Mouse (Mus musculus): ENCODE data around the gene Ppp1r7. TPM values are rescaled to one million over a fixed set of nuclear protein-coding genes. Genes with fewer than 3 reads are reported as not detected.
A peak's percentile ranks its signal among the peaks of the same experiment; 100 is the strongest.

Gene Ppp1r7
- polyA plus RNA-seq, 1 experiment, result 17.9 TPM

DNA sequence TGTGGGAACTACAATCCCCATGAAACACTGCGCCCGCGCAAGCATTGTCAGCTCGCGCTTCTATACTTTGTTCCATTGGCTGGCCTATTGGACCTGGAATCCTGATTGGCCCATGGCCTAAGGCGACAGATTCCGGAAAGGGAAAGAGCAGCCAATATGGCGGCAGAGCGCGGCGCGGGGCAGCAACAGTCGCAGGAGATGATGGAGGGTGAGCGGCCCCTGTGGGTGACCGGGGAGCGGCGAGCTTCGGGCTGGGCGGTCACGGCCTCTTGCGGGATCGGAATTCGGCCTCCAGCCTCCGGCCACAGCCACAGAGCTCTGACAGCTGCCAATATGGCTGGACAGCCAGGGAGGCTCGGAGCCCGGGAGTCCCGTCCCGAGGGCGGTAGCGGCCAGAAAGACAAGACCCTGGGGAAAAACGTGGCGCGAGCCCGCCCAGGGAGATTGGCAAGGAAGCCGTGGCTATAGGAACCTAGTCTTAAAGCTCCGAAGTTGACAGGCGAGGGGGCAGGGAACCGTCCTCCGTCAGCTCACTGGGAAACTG lies 922 bp downstream of the Ppp1r7 start:
- Histone ChIP-seq H3K27ac (ENCODE audit: control insufficient read depth, insufficient read depth, low read depth, low read length, poor library complexity) (peak overlapping the region; percentile 54), H3K4me3 (replicated peaks; ENCODE audit: control insufficient read depth, low read depth, low read length) (peak overlapping the region; percentile 91), H3K4me1 (ENCODE audit: control insufficient read depth, insufficient read depth, low read length) (no peaks in the 10 kb centered on the region)
- WGBS, result under 1% methylated on average over 39 of the region's 39 CpGs
- TF ChIP-seq CTCF (IDR thresholded peaks at IDR 0.05; ENCODE audit: control insufficient read depth, insufficient read depth, low read length) (peak; percentile 31; the same call in 1 of the 2 replicates), POLR2A (IDR thresholded peaks at IDR 0.05; ENCODE audit: borderline replicate concordance, control insufficient read depth, low read depth, low read length) (peak; percentile 92; the same call in 1 of the 2 replicates)

DNA sequence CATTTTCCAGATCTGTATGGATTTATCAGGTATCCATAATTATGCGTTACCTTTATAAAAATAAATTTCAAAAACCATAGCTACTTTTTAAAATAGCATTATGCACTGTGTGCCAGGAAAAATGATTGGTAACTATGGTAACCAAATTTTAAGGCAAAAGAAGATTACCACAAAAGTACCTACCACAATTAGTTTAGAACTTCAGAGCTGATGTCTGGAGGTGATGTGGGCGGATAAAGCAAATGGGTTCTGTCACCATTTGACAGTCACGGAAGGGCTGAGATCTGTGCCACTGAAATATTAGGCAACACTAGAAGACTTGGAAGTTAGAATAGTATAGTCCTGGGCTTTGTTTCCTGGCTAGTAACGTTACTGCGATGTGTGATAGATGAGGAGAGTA lies 4.5 kb downstream of the Ppp1r7 start:
- H3K4me1 ChIP-seq (ENCODE audit: control insufficient read depth, insufficient read depth, low read length), result no peaks in the 10 kb centered on the region
- TF ChIP-seq POLR2A (IDR thresholded peaks at IDR 0.05; ENCODE audit: borderline replicate concordance, control insufficient read depth, low read depth, low read length) (no peak), CTCF (IDR thresholded peaks at IDR 0.05; ENCODE audit: control insufficient read depth, insufficient read depth, low read length) (no peak)
- no peak overlapping the region for H3K4me3 ChIP-seq (replicated peaks; ENCODE audit: control insufficient read depth, low read depth, low read length)
- WGBS, result 89% methylated on average over 5 of the region's 5 CpGs
- H3K27ac ChIP-seq (ENCODE audit: control insufficient read depth, insufficient read depth, low read depth, low read length, poor library complexity), result no peak overlapping the region

DNA sequence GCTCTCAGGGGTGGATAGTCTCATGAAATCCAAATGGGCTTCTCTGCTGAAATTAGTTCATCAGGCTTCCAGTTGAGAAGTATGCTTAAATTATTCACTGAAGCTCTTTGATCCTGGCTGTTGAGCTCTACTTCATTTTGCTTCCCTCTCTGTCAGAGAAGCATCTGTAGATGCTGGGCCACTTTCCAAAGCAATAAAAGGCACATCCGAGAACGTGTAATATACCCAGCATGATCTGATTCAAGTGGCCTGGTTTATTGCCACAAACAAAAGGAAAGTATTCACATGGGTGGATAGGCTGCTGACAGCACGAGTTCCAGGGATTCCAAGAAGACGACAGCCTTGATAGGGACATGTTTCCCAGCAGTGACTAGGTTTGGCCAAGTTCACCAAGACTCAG lies 7.0 kb downstream of the Ppp1r7 start:
- TF ChIP-seq POLR2A (IDR thresholded peaks at IDR 0.05; ENCODE audit: borderline replicate concordance, control insufficient read depth, low read depth, low read length), result no peak
- TF ChIP-seq CTCF (IDR thresholded peaks at IDR 0.05; ENCODE audit: control insufficient read depth, insufficient read depth, low read length), result no peak
- WGBS, result 84% methylated on average over 4 of the region's 4 CpGs
- H3K4me1 ChIP-seq (ENCODE audit: control insufficient read depth, insufficient read depth, low read length), result no peaks in the 10 kb centered on the region

DNA sequence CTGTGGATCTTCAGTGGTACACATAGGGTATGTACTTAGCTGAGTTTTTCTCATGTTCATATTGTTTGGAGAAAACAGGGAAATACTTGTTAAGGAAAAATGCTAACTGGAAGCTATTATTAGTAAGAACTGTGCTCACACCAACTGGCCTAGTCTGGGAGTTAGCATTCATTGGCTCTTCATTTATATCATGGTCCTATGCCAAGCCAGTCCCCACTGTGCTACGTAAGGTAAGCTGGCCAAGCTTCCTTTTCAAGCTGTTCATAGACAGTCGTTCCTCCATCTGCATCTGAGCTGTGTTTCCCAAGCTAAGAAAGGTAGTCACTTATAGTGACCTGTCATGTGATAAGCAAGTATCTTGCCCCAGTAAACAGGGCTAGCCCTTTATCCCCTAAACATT lies 10.1 kb downstream of the Ppp1r7 start:
- WGBS, result 89% methylated on average over 2 of the region's 2 CpGs
- no peak overlapping the region for H3K27ac ChIP-seq (ENCODE audit: control insufficient read depth, insufficient read depth, low read depth, low read length, poor library complexity)
- H3K4me1 ChIP-seq (ENCODE audit: control insufficient read depth, insufficient read depth, low read length), result no peaks in the 10 kb centered on the region
- TF ChIP-seq POLR2A (IDR thresholded peaks at IDR 0.05; ENCODE audit: borderline replicate concordance, control insufficient read depth, low read depth, low read length) (no peak), CTCF (IDR thresholded peaks at IDR 0.05; ENCODE audit: control insufficient read depth, insufficient read depth, low read length) (no peak)
- H3K4me3 ChIP-seq (replicated peaks; ENCODE audit: control insufficient read depth, low read depth, low read length), result no peak overlapping the region

More for the DNA sequence above, 7.0 kb downstream of the Ppp1r7 start:
- no peak overlapping the region for H3K27ac ChIP-seq (ENCODE audit: control insufficient read depth, insufficient read depth, low read depth, low read length, poor library complexity)
- H3K4me3 ChIP-seq (replicated peaks; ENCODE audit: control insufficient read depth, low read depth, low read length), result no peak overlapping the region

DNA sequence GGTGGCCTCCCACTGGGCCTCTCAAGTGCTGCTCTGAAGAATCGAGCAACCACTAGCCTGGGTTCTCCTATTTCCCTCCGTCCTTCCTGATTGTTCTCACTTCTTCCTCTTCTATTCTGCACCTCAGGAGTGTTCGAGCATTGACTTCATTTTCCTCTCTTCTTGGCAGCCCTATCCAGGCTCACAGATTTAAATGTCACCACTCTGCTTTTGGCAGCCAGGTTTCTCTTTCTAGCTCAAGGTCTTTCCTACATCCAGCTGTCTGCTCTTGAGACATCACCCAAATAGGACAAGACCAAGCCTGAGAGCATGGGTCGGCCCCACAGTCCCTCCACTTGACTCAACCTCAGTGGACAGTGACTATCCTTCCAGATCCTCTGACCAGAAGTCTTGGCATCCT lies 20.0 kb downstream of the Ppp1r7 start:
- Histone ChIP-seq H3K27ac (ENCODE audit: control insufficient read depth, insufficient read depth, low read depth, low read length, poor library complexity) (no peak overlapping the region), H3K4me1 (ENCODE audit: control insufficient read depth, insufficient read depth, low read length) (no peaks in the 10 kb centered on the region), H3K4me3 (replicated peaks; ENCODE audit: control insufficient read depth, low read depth, low read length) (no peak overlapping the region)
- WGBS, result 74% methylated on average over 4 of the region's 4 CpGs
- TF ChIP-seq CTCF (IDR thresholded peaks at IDR 0.05; ENCODE audit: control insufficient read depth, insufficient read depth, low read length), result no peak
- TF ChIP-seq POLR2A (IDR thresholded peaks at IDR 0.05; ENCODE audit: borderline replicate concordance, control insufficient read depth, low read depth, low read length), result no peak

DNA sequence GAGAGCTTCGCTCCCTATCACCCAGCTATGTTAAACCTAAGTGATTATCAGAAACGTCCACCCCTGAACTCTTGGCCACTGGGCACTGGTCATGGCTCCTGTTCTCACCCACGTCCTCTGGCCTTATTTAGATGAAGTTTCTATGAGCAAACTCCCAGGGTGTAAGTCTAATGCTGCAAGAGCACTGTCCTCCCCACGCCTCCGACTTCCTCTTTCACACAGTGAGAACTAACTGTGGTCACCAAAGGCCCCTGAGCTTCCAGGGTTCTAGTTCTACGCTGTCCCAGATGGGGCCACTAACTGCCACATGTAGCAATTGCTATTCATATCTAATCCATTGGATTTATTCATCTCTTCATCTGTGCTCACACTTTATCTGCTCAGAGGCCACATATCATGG lies 23.0 kb downstream of the Ppp1r7 start:
- no peaks in the 10 kb centered on the region for H3K4me1 ChIP-seq (ENCODE audit: control insufficient read depth, insufficient read depth, low read length)
- H3K4me3 ChIP-seq (replicated peaks; ENCODE audit: control insufficient read depth, low read depth, low read length), result no peak overlapping the region
- WGBS, result 51% methylated on average over 6 of the region's 6 CpGs
- no peak overlapping the region for H3K27ac ChIP-seq (ENCODE audit: control insufficient read depth, insufficient read depth, low read depth, low read length, poor library complexity)
- no peak for TF ChIP-seq POLR2A (IDR thresholded peaks at IDR 0.05; ENCODE audit: borderline replicate concordance, control insufficient read depth, low read depth, low read length)
- no peak for TF ChIP-seq CTCF (IDR thresholded peaks at IDR 0.05; ENCODE audit: control insufficient read depth, insufficient read depth, low read length)

DNA sequence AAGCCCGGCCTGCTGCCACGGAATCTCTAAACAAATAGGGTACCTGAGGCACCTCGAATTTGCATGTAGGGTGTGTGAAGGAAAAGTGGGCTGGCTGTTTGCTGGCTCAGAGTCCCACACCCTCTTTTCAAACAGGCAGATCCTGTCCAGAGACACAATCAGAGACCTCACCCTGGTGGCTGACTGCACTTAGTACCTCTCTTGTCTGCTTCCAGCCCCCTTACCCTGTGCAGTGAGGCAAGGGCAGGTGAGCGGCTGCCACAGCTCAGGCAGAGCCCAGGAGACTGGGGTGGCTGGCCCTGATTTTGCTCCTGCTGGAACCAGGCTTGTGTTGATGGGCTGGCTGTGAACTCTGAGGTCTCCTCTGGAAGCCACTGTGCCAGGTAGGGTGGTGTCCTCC lies 31.0 kb downstream of the Ppp1r7 start, which contains the start of gene Ano7:
Gene Ano7, plus strand, starts transcription at position 266 of the 400 bp plus-strand sequence.
- 78% methylated on average over 4 of the region's 4 CpGs for WGBS

DNA sequence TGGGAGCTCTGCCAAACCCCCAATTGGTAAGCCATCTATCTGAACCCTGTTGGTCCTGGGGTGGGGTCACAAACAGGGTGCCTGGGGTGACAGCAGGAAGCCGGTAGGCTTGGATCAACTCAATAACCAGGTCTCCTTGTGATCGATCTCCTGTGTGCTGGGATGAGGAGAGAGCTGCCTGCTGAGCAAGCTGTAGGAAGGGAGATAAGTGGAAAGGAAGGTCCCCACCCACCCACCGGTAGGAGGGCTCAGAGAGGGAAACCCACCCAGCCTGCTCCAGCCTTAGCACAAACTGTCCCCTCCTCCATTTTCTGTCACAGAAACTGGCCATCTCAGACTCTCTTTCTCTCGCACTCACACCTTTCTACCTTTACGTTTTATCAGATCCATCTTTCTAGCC lies 34.7 kb downstream of the Ppp1r7 start:
- no peak for TF ChIP-seq POLR2A (IDR thresholded peaks at IDR 0.05; ENCODE audit: borderline replicate concordance, control insufficient read depth, low read depth, low read length)
- no peak for TF ChIP-seq CTCF (IDR thresholded peaks at IDR 0.05; ENCODE audit: control insufficient read depth, insufficient read depth, low read length)
- H3K4me3 ChIP-seq (replicated peaks; ENCODE audit: control insufficient read depth, low read depth, low read length), result no peak overlapping the region
- 43% methylated on average over 5 of the region's 5 CpGs for WGBS
- no peaks in the 10 kb centered on the region for H3K4me1 ChIP-seq (ENCODE audit: control insufficient read depth, insufficient read depth, low read length)
- no peak overlapping the region for H3K27ac ChIP-seq (ENCODE audit: control insufficient read depth, insufficient read depth, low read depth, low read length, poor library complexity)

More for the DNA sequence above, 31.0 kb downstream of the Ppp1r7 start, which contains the start of gene Ano7:
- TF ChIP-seq CTCF (IDR thresholded peaks at IDR 0.05; ENCODE audit: control insufficient read depth, insufficient read depth, low read length) (no peak), POLR2A (IDR thresholded peaks at IDR 0.05; ENCODE audit: borderline replicate concordance, control insufficient read depth, low read depth, low read length) (no peak)
- H3K4me3 ChIP-seq (replicated peaks; ENCODE audit: control insufficient read depth, low read depth, low read length), result no peak within 1 kb of the TSS
- no peaks in the 10 kb centered on the region for H3K4me1 ChIP-seq (ENCODE audit: control insufficient read depth, insufficient read depth, low read length)
- no peak within 1 kb of the TSS for H3K27ac ChIP-seq (ENCODE audit: control insufficient read depth, insufficient read depth, low read depth, low read length, poor library complexity)

DNA sequence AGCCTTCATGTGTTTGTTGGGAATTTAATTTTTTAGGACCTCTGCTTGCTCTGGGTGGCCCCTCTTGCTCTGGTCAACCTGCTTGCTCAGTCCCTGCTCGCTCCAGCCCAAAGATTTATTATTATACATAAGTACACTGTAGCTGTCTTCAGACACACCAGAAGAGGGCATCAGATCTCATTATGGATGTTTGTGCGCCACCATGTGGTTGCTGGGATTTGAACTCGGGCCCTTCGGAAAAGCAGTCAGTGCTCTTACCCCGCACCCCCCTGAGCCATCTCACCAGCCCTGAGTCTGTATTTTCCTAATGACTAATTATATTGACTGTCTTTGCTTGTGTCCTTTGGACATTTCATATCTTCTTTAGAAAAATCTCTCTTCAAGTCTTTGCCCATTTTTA lies 36.5 kb downstream of the Ppp1r7 start:
- Histone ChIP-seq H3K27ac (ENCODE audit: control insufficient read depth, insufficient read depth, low read depth, low read length, poor library complexity) (no peak overlapping the region), H3K4me3 (replicated peaks; ENCODE audit: control insufficient read depth, low read depth, low read length) (no peak overlapping the region), H3K4me1 (ENCODE audit: control insufficient read depth, insufficient read depth, low read length) (no peaks in the 10 kb centered on the region)
- WGBS, result 76% methylated on average over 5 of the region's 5 CpGs
- no peak for TF ChIP-seq CTCF (IDR thresholded peaks at IDR 0.05; ENCODE audit: control insufficient read depth, insufficient read depth, low read length)
- no peak for TF ChIP-seq POLR2A (IDR thresholded peaks at IDR 0.05; ENCODE audit: borderline replicate concordance, control insufficient read depth, low read depth, low read length)
